Mouse (Mus musculus) intestine, embryonic 16.5 days (tissue): Measurements from ENCODE around the gene Agmo. TPM values are rescaled to one million over a fixed set of nuclear protein-coding genes. Genes with fewer than 3 reads are reported as not detected.

ENCODE experiments used
- ATAC-seq: fragments of 200-750 bp; cut with Nextera tagmentation; 2 replicates; pipeline ENCODE4 v1.8.0; 2017; ENCODE audit warnings: moderate TSS enrichment, moderate library complexity
- H3K27ac ChIP-seq: fragments of 300-500 bp; sonication (generic); 2 replicates; pipeline ENCODE4 v1.5.1; 2014; ENCODE audit warnings: mild to moderate bottlenecking, low read length
- H3K27me3 ChIP-seq: fragments of 300-500 bp; sonication (generic); replicated peaks from 2 replicates; pipeline ENCODE4 v1.6.1; 2014; ENCODE audit warnings: low read length, control low read depth, mixed read lengths; ENCODE audit not compliant: control insufficient read depth, insufficient read depth
- H3K36me3 ChIP-seq: fragments of 300-500 bp; sonication (generic); 2 replicates; pipeline ENCODE4 v1.6.1; 2014; ENCODE audit warnings: low read length, control low read depth; ENCODE audit not compliant: control insufficient read depth, insufficient read depth
- H3K4me1 ChIP-seq: fragments of 300-500 bp; sonication (generic); 2 replicates; pipeline ENCODE4 v1.6.1; 2014; ENCODE audit warnings: low read length, control low read depth, mixed read lengths; ENCODE audit not compliant: control insufficient read depth, insufficient read depth
- H3K4me2 ChIP-seq: fragments of 300-500 bp; sonication (generic); 2 replicates; pipeline ENCODE4 v1.6.1; 2014; ENCODE audit warnings: low read depth, low read length, control low read depth
- H3K4me3 ChIP-seq: fragments of 300-500 bp; sonication (generic); 2 replicates; pipeline ENCODE4 v1.5.1; 2014; ENCODE audit warnings: mild to moderate bottlenecking, low read length
- H3K9ac ChIP-seq: fragments of 300-500 bp; sonication (generic); 2 replicates; pipeline ENCODE4 v1.6.1; 2014; ENCODE audit warnings: low read depth, low read length
- H3K9me3 ChIP-seq: fragments of 300-500 bp; sonication (generic); 2 replicates; pipeline ENCODE4 v1.6.1; 2016; ENCODE audit warnings: low read length, control low read depth; ENCODE audit not compliant: control insufficient read depth
- WGBS: fragments of 180-500 bp; shearing (Covaris S2); extraction: QIAGEN DNeasy Blood & Tissue Kit; methylation state at CpG from one replicate; pipeline ENCODE4 v1.1.7; 2014; 5-methylcytosine and 5-hydroxymethylcytosine counted together
- polyA plus RNA-seq: library from polyadenylated mRNA; unstranded; fragments of >200 nt; fragmentation: Nextera tagmentation; extraction: Ambion mirVana; gene quantifications from 2 replicates; pipeline ENCODE4 v1.2.1, GENCODE M21; 2015

The Agmo gene
- polyA plus RNA-seq, 1 experiment from 2014 or later, result 5.7 TPM

- no peaks in the 10 kb centered on the region for H3K9me3 ChIP-seq
- 39% methylated on average over 6 of the region's 6 CpGs for WGBS
- no peaks in the 10 kb centered on the region for H3K36me3 ChIP-seq
- no peak overlapping the region for H3K4me3 ChIP-seq
- H3K9ac ChIP-seq, result no peak overlapping the region
- no peak overlapping the region for H3K4me2 ChIP-seq
- no peaks in the 10 kb centered on the region for H3K27me3 ChIP-seq
- H3K4me1 ChIP-seq, result no peaks in the 10 kb centered on the region
- no peak for ATAC-seq
- no peak overlapping the region for H3K27ac ChIP-seq
Observed at GRCm38 (mm10) chr12:37268636-37269152, 27.3 kb downstream of the Agmo start.

GRCm38 (mm10) chr12:37272660-37273059 is 31.2 kb downstream of the Agmo start:
- H3K9me3 ChIP-seq, result no peaks in the 10 kb centered on the region
- no peak for ATAC-seq
- H3K27ac ChIP-seq, result no peak overlapping the region
- 70% methylated on average over 3 of the region's 3 CpGs for WGBS
- H3K4me1 ChIP-seq, result no peaks in the 10 kb centered on the region
- no peaks in the 10 kb centered on the region for H3K36me3 ChIP-seq
- H3K4me2 ChIP-seq, result no peak overlapping the region
- no peak overlapping the region for H3K4me3 ChIP-seq
- H3K27me3 ChIP-seq, result no peaks in the 10 kb centered on the region
- H3K9ac ChIP-seq, result no peak overlapping the region

- WGBS, result 69% methylated on average over 5 of the region's 5 CpGs
- Histone ChIP-seq H3K27ac (no peak overlapping the region), H3K27me3 (no peaks in the 10 kb centered on the region), H3K4me3 (no peak overlapping the region), H3K36me3 (no peaks in the 10 kb centered on the region), H3K9me3 (no peaks in the 10 kb centered on the region), H3K4me2 (no peak overlapping the region), H3K9ac (no peak overlapping the region), H3K4me1 (no peaks in the 10 kb centered on the region)
- ATAC-seq, result no peak
Observed at GRCm38 (mm10) chr12:37273964-37274657, 32.7 kb downstream of the Agmo start.

- Histone ChIP-seq H3K9ac (no peak overlapping the region), H3K9me3 (no peaks in the 10 kb centered on the region), H3K27ac (no peak overlapping the region), H3K36me3 (no peaks in the 10 kb centered on the region), H3K4me2 (no peak overlapping the region), H3K4me3 (no peak overlapping the region), H3K4me1 (no peaks in the 10 kb centered on the region), H3K27me3 (no peaks in the 10 kb centered on the region)
- 59% methylated on average over 2 of the region's 2 CpGs for WGBS
- no peak for ATAC-seq
Observed at GRCm38 (mm10) chr12:37274658-37275019, 33.2 kb downstream of the Agmo start.

- no peak for ATAC-seq
- WGBS, result 58% methylated on average over 1 of the region's 1 CpGs
- no peak overlapping the region for H3K27ac ChIP-seq
- H3K4me1 ChIP-seq, result no peaks in the 10 kb centered on the region
- H3K4me2 ChIP-seq, result no peak overlapping the region
- H3K4me3 ChIP-seq, result no peak overlapping the region
- H3K36me3 ChIP-seq, result no peaks in the 10 kb centered on the region
- H3K27me3 ChIP-seq, result no peaks in the 10 kb centered on the region
- H3K9me3 ChIP-seq, result no peaks in the 10 kb centered on the region
- no peak overlapping the region for H3K9ac ChIP-seq
Observed at GRCm38 (mm10) chr12:37306956-37307466, 65.6 kb downstream of the Agmo start.

- H3K9ac ChIP-seq, result no peak overlapping the region
- no peak overlapping the region for H3K4me3 ChIP-seq
- WGBS, result 83% methylated on average over 1 of the region's 1 CpGs
- ATAC-seq, result no peak
- H3K9me3 ChIP-seq, result no peaks in the 10 kb centered on the region
- H3K36me3 ChIP-seq, result no peaks in the 10 kb centered on the region
- H3K4me1 ChIP-seq, result no peaks in the 10 kb centered on the region
- no peak overlapping the region for H3K27ac ChIP-seq
- H3K4me2 ChIP-seq, result no peak overlapping the region
- no peaks in the 10 kb centered on the region for H3K27me3 ChIP-seq
Observed at GRCm38 (mm10) chr12:37310786-37311185, 69.3 kb downstream of the Agmo start.

GRCm38 (mm10) chr12:37322860-37323259 is 81.4 kb downstream of the Agmo start:
- ATAC-seq, result no peak

GRCm38 (mm10) chr12:37334987-37335386 is 93.5 kb downstream of the Agmo start:
- 56% methylated on average over 5 of the region's 5 CpGs for WGBS
- H3K9me3 ChIP-seq, result no peaks in the 10 kb centered on the region

More at GRCm38 (mm10) chr12:37322860-37323259, 81.4 kb downstream of the Agmo start:
- Histone ChIP-seq H3K9ac (no peak overlapping the region), H3K27ac (no peak overlapping the region), H3K36me3 (no peaks in the 10 kb centered on the region), H3K4me2 (no peak overlapping the region), H3K4me3 (no peak overlapping the region), H3K4me1 (no peaks in the 10 kb centered on the region), H3K27me3 (no peaks in the 10 kb centered on the region), H3K9me3 (no peaks in the 10 kb centered on the region)
- WGBS, result 51% methylated on average over 3 of the region's 3 CpGs

GRCm38 (mm10) chr12:37344225-37344624 is 102.8 kb downstream of the Agmo start:
- H3K4me2 ChIP-seq, result no peak overlapping the region
- H3K4me1 ChIP-seq, result no peaks in the 10 kb centered on the region
- H3K36me3 ChIP-seq, result no peaks in the 10 kb centered on the region
- 57% methylated on average over 5 of the region's 5 CpGs for WGBS
- H3K9me3 ChIP-seq, result no peaks in the 10 kb centered on the region
- no peak overlapping the region for H3K9ac ChIP-seq
- H3K27ac ChIP-seq, result no peak overlapping the region
- H3K4me3 ChIP-seq, result no peak overlapping the region
- no peaks in the 10 kb centered on the region for H3K27me3 ChIP-seq
- ATAC-seq, result no peak

More at GRCm38 (mm10) chr12:37334987-37335386, 93.5 kb downstream of the Agmo start:
- ATAC-seq, result no peak
- no peak overlapping the region for H3K27ac ChIP-seq
- no peaks in the 10 kb centered on the region for H3K36me3 ChIP-seq
- no peak overlapping the region for H3K4me2 ChIP-seq
- no peaks in the 10 kb centered on the region for H3K27me3 ChIP-seq
- no peak overlapping the region for H3K9ac ChIP-seq
- no peak overlapping the region for H3K4me3 ChIP-seq
- no peaks in the 10 kb centered on the region for H3K4me1 ChIP-seq
